Mouse (Mus musculus) E14TG2a.4 (cell line): ENCODE measurements around the gene Nrg3.

Source experiments
- H3K27me3 ChIP-seq: 2 replicates; pipeline ENCODE4 v1.6.1; 2014; ENCODE audit warnings: low read length, control low read depth; ENCODE audit not compliant: insufficient read depth
- H3K36me3 ChIP-seq: 2 replicates; pipeline ENCODE4 v1.6.1; 2014; ENCODE audit warnings: low read length, control low read depth; ENCODE audit not compliant: insufficient read depth
- H3K4me1 ChIP-seq: replicated peaks from 2 replicates; pipeline ENCODE4 v1.6.1; 2014; ENCODE audit warnings: low read depth, low read length, control low read depth
- H3K4me3 ChIP-seq: replicated peaks from 2 replicates; pipeline ENCODE4 v1.5.1; 2014; ENCODE audit warnings: mild to moderate bottlenecking, low read length
- H3K9me3 ChIP-seq: 2 replicates; pipeline ENCODE4 v1.6.1; 2014; ENCODE audit warnings: low read length, control low read depth
- CTCF ChIP-seq: conservative IDR thresholded peaks from 2 replicates; pipeline ENCODE4 v1.5.1; 2014; ENCODE audit warnings: low read length
- NANOG ChIP-seq: IDR thresholded peaks from 2 replicates; pipeline ENCODE4 v1.6.1; 2014; ENCODE audit warnings: borderline replicate concordance, low read length, mixed read lengths
- POU5F1 ChIP-seq: IDR thresholded peaks from 2 replicates; pipeline ENCODE4 v1.6.1; 2014; ENCODE audit warnings: low read length, borderline replicate concordance

Gene Nrg3

GRCm38 (mm10) chr14:38700972-38701371 is 771.9 kb downstream of the Nrg3 start:
- Histone ChIP-seq H3K4me3 (no peak overlapping the region), H3K27me3 (no peaks in the 10 kb centered on the region), H3K9me3 (no peaks in the 10 kb centered on the region), H3K4me1 (no peaks in the 10 kb centered on the region), H3K36me3 (no peaks in the 10 kb centered on the region)
- TF ChIP-seq POU5F1 (no peak), CTCF (no peak), NANOG (no peak)

- Histone ChIP-seq H3K36me3 (no peaks in the 10 kb centered on the region), H3K9me3 (no peaks in the 10 kb centered on the region), H3K4me3 (no peak overlapping the region), H3K27me3 (no peaks in the 10 kb centered on the region), H3K4me1 (no peaks in the 10 kb centered on the region)
- no peak for TF ChIP-seq NANOG
- no peak for TF ChIP-seq POU5F1
- no peak for TF ChIP-seq CTCF
Measured at GRCm38 (mm10) chr14:38659973-38660372, 812.9 kb downstream of the Nrg3 start.

- no peak overlapping the region for H3K4me3 ChIP-seq
- TF ChIP-seq CTCF: no peak
- no peak; the same call in 1 of the 2 replicates for TF ChIP-seq POU5F1
- TF ChIP-seq NANOG: no peak
- H3K27me3 ChIP-seq: no peaks in the 10 kb centered on the region
- H3K9me3 ChIP-seq: no peaks in the 10 kb centered on the region
- no peaks in the 10 kb centered on the region for H3K4me1 ChIP-seq
- no peaks in the 10 kb centered on the region for H3K36me3 ChIP-seq
Measured at GRCm38 (mm10) chr14:38637070-38637469, 835.8 kb downstream of the Nrg3 start.

- no peaks in the 10 kb centered on the region for H3K4me1 ChIP-seq
- H3K9me3 ChIP-seq: no peaks in the 10 kb centered on the region
- no peaks in the 10 kb centered on the region for H3K36me3 ChIP-seq
- H3K27me3 ChIP-seq: no peaks in the 10 kb centered on the region
- TF ChIP-seq NANOG (no peak), CTCF (no peak), POU5F1 (no peak)
- no peak overlapping the region for H3K4me3 ChIP-seq
Measured at GRCm38 (mm10) chr14:38630114-38630513, 842.8 kb downstream of the Nrg3 start.

GRCm38 (mm10) chr14:38629671-38630070 is 843.2 kb downstream of the Nrg3 start:
- Histone ChIP-seq H3K36me3 (no peaks in the 10 kb centered on the region), H3K9me3 (no peaks in the 10 kb centered on the region), H3K27me3 (no peaks in the 10 kb centered on the region), H3K4me1 (no peaks in the 10 kb centered on the region), H3K4me3 (no peak overlapping the region)
- TF ChIP-seq NANOG (no peak), POU5F1 (no peak), CTCF (no peak)

- no peaks in the 10 kb centered on the region for H3K36me3 ChIP-seq
- H3K9me3 ChIP-seq: no peaks in the 10 kb centered on the region
Measured at GRCm38 (mm10) chr14:38628862-38629619, 843.8 kb downstream of the Nrg3 start.

GRCm38 (mm10) chr14:38616969-38617368 is 855.9 kb downstream of the Nrg3 start:
- H3K9me3 ChIP-seq: no peaks in the 10 kb centered on the region

More at GRCm38 (mm10) chr14:38628862-38629619, 843.8 kb downstream of the Nrg3 start:
- TF ChIP-seq NANOG (no peak), CTCF (no peak), POU5F1 (no peak)
- Histone ChIP-seq H3K4me1 (no peaks in the 10 kb centered on the region), H3K27me3 (no peaks in the 10 kb centered on the region), H3K4me3 (no peak overlapping the region)

GRCm38 (mm10) chr14:38597735-38598134 is 875.2 kb downstream of the Nrg3 start:
- no peak for TF ChIP-seq CTCF
- no peak for TF ChIP-seq NANOG
- TF ChIP-seq POU5F1: no peak
- H3K27me3 ChIP-seq: no peaks in the 10 kb centered on the region
- H3K36me3 ChIP-seq: no peaks in the 10 kb centered on the region
- H3K4me1 ChIP-seq: no peaks in the 10 kb centered on the region
- no peaks in the 10 kb centered on the region for H3K9me3 ChIP-seq
- H3K4me3 ChIP-seq: no peak overlapping the region

More at GRCm38 (mm10) chr14:38616969-38617368, 855.9 kb downstream of the Nrg3 start:
- no peak overlapping the region for H3K4me3 ChIP-seq
- H3K4me1 ChIP-seq: no peaks in the 10 kb centered on the region
- no peaks in the 10 kb centered on the region for H3K27me3 ChIP-seq
- no peak for TF ChIP-seq NANOG
- TF ChIP-seq POU5F1: no peak
- TF ChIP-seq CTCF: no peak
- no peaks in the 10 kb centered on the region for H3K36me3 ChIP-seq

- no peak for TF ChIP-seq POU5F1
- no peak for TF ChIP-seq NANOG
- TF ChIP-seq CTCF: no peak
- Histone ChIP-seq H3K9me3 (no peaks in the 10 kb centered on the region), H3K4me1 (no peaks in the 10 kb centered on the region), H3K36me3 (no peaks in the 10 kb centered on the region), H3K4me3 (no peak overlapping the region), H3K27me3 (no peaks in the 10 kb centered on the region)
Measured at GRCm38 (mm10) chr14:38594297-38594696, 878.6 kb downstream of the Nrg3 start.
